Mouse (Mus musculus): Measurements from ENCODE around the gene Tut4.

DNA sequence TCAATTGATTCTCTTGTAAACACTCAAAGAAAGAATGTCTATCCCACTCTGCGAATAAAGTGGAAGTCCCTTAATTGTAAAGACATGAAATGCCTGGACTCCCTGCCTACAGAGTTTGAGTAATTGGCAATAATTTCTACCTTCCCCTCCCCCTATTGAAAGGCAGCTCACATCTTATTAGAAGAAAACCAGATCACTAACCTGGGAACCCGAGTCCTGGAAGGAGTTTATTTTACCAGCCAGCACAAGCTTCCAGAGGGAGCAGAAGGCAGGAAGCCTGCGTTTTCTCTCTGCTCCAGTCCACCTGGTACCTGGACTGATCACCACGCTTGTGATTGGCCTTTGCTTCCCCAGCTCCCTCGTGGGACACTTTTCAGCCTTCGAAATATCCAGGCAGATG lies 25.9 kb upstream of the Tut4 start:
- no peak for TF ChIP-seq CTCF (IDR thresholded peaks at IDR 0.05; ENCODE audit: control insufficient read depth, insufficient read depth, low read length)
- no peak for TF ChIP-seq POLR2A (IDR thresholded peaks at IDR 0.05; ENCODE audit: borderline replicate concordance, control insufficient read depth, low read depth, low read length)

All from bone marrow, adult 2 months (tissue).